Mouse (Mus musculus) kidney, postnatal 4 days (tissue): ENCODE data around the gene Slc31a1.

Source experiments
- DNase-seq, 2 experiments: peaks; one replicate each; pipeline ENCODE4 v3.0.0; 2021; ENCODE audit warnings: mixed read lengths in 2 of 2

Gene Slc31a1

GRCm38 (mm10) chr4:62364299-62364698, 3.8 kb downstream of the Slc31a1 start:
- no peak for DNase-seq

- DNase-seq, result no peak
These were observed 5.8 kb downstream of the Slc31a1 start for GRCm38 (mm10) chr4:62366291-62366690.

- no peak for DNase-seq
These were observed 7.1 kb downstream of the Slc31a1 start for GRCm38 (mm10) chr4:62367586-62367985.

GRCm38 (mm10) chr4:62369091-62369490, 8.6 kb downstream of the Slc31a1 start:
- no peak for DNase-seq

- DNase-seq, result no peak
These were observed 11.9 kb downstream of the Slc31a1 start for GRCm38 (mm10) chr4:62372410-62372809.

- DNase-seq, result no peak
These were observed 12.4 kb downstream of the Slc31a1 start for GRCm38 (mm10) chr4:62372818-62373520.

GRCm38 (mm10) chr4:62373668-62374067, 13.1 kb downstream of the Slc31a1 start:
- no peak for DNase-seq

GRCm38 (mm10) chr4:62374342-62374741, 13.8 kb downstream of the Slc31a1 start:
- no peak for DNase-seq

- no peak for DNase-seq
These were observed 15.6 kb downstream of the Slc31a1 start for GRCm38 (mm10) chr4:62376123-62376522.

- DNase-seq, result no peak
These were observed 19.3 kb downstream of the Slc31a1 start for GRCm38 (mm10) chr4:62379724-62380381.

- no peak for DNase-seq
These were observed 22.7 kb downstream of the Slc31a1 start for GRCm38 (mm10) chr4:62383207-62383606.

- DNase-seq, result no peak
These were observed 23.2 kb downstream of the Slc31a1 start for GRCm38 (mm10) chr4:62383752-62384151.

GRCm38 (mm10) chr4:62384159-62384558, 23.6 kb downstream of the Slc31a1 start:
- DNase-seq, result no peak

GRCm38 (mm10) chr4:62385439-62385838, 24.9 kb downstream of the Slc31a1 start:
- no peak for DNase-seq

- no peak for DNase-seq
These were observed 29.3 kb downstream of the Slc31a1 start for GRCm38 (mm10) chr4:62389592-62390512.

- DNase-seq, result no peak
These were observed 31.4 kb downstream of the Slc31a1 start for GRCm38 (mm10) chr4:62391892-62392291.

- DNase-seq, result no peak
These were observed 32.9 kb downstream of the Slc31a1 start for GRCm38 (mm10) chr4:62393459-62393858.

GRCm38 (mm10) chr4:62395806-62396205, 35.3 kb downstream of the Slc31a1 start:
- DNase-seq, result no peak

- no peak for DNase-seq
These were observed 37.3 kb downstream of the Slc31a1 start for GRCm38 (mm10) chr4:62397616-62398365.

- DNase-seq, result no peak
These were observed 38.4 kb downstream of the Slc31a1 start for GRCm38 (mm10) chr4:62398956-62399355.

GRCm38 (mm10) chr4:62406133-62406532, 45.6 kb downstream of the Slc31a1 start:
- no peak for DNase-seq

GRCm38 (mm10) chr4:62407730-62408582, 47.4 kb downstream of the Slc31a1 start:
- DNase-seq, result peak; percentile 68 to 80
